Mouse (Mus musculus): ENCODE measurements around the gene Iqcn. TPM values are rescaled to one million over a fixed set of nuclear protein-coding genes. Genes with fewer than 3 reads are reported as not detected.

Gene Iqcn
- total RNA-seq, 2 experiments from 2014 or later = 0.05 to 0.12 TPM

DNA sequence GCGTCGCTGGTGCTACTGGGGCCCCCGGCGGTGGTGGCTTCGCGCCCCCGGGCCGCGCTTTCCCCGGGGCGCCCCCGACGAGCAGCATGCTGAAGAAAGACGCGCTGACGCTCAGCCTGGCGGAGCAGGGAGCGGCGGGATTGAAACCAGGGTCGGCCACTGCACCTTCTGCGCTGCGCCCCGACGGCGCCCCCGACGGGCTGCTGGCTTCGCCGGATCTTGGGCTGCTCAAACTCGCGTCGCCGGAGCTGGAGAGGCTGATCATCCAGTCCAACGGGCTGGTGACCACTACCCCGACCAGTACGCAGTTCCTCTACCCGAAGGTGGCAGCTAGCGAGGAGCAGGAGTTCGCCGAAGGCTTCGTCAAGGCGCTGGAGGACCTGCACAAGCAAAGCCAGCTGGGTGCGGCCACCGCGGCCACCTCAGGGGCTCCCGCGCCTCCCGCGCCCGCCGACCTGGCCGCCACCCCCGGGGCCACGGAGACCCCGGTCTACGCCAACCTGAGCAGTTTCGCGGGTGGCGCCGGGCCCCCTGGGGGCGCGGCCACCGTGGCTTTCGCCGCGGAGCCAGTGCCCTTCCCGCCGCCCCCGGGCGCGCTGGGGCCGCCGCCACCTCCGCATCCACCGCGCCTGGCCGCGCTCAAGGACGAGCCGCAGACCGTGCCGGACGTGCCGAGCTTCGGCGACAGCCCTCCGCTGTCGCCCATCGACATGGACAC, 4.0 kb upstream of the Iqcn start:
- peak in 1 of 2 experiments; percentile 52 for DNase-seq (ENCODE audit: extremely low spot score in 1 of 2, low spot score in 1 of 2)

- DNase-seq (ENCODE audit: extremely low spot score in 1 of 2, low spot score in 1 of 2) = peak; percentile 69 to 76
These were observed 3.3 kb upstream of the Iqcn start for GRCm38 (mm10) chr8:70699834-70700554.

DNA sequence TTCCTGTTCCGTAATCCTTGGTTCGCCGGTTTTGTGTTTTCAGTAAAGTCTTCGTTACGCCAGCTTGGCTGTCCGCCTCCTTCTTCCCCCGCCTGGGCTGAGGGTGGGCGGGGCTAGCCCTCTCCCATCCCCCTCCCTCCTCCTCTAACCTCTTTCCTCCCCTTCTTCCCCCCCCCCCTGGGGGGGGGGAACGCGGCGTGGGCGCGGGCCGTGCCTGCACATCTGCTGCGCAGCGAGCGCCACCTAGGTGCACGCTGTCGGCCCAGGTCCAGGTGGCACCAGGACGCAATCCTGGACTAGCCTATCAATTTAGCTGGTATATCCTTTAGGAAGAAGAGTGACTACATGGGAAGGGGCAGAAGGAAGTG, 2.7 kb upstream of the Iqcn start:
- DNase-seq (ENCODE audit: extremely low spot score in 1 of 2, low spot score in 1 of 2) = peak; percentile 68 to 70

- DNase-seq (ENCODE audit: extremely low spot score in 1 of 2, low spot score in 1 of 2) = no peak
These were observed 1.9 kb upstream of the Iqcn start for GRCm38 (mm10) chr8:70701048-70701981.

DNA sequence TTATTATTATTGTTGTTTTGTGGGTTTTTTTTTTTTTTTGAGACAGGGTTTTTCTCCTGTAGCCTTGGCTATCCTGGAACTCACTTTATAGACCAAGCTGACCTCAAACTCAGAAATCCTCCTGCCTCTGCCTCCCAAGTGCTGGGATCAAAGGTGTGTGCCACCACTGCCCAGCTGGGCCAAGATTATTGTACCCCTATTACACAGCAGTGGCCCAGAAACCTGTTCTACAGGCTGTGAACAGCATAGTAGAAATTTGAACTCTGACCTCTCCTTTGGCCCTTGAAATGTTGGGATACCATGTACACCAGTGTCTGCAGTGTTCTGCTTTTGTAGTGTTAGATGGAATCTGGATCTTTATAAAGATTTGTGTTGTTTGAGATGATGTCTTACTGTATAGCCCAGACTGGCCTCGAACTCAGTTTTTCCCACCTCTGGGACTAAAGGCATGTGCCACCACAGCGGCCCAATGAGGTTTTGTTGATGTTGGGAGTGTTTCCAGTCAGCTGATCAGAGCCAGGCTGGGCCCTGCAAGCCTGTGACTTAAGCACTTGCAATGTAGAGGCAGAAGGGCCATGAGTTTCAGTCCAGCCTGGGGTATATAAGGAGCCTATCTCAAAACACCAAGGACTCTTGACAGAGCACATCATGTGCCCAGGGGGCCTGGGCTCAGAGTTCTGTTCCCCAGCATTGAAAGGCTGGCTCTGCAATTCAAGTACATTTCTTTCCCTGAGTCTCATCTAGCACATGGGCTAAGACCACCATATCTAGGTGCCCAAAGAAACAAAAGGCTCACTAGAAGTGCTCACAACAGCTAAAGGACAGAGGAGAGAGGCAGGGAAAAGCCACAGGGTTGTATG, 1.0 kb upstream of the Iqcn start:
- DNase-seq (ENCODE audit: extremely low spot score in 1 of 2, low spot score in 1 of 2) = no peak

GRCm38 (mm10) chr8:70702842-70703182, 445 bp upstream of the Iqcn start:
- peak in 1 of 2 experiments; percentile 30 for DNase-seq (ENCODE audit: extremely low spot score in 1 of 2, low spot score in 1 of 2)

DNA sequence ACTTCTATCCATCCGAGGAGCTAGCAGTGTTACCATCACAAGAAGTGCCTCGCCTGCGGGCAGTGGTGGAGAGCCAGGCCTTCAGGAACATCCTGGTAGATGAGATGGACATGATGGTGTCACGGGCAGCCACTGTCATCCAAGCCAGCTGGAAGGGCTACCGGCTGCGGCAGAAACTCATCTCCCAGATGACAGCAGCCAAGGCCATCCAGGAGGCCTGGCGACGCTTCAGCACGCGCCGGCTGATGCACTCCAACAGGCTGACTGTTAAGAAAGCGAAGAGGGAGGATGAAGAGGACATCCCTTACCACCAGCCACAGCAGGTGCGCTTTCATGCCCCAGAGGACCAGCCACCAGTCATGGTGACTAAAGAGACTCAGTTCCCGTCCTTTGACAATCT, 5.0 kb downstream of the Iqcn start:
- no peak for DNase-seq (ENCODE audit: extremely low spot score in 1 of 2, low spot score in 1 of 2)

DNA sequence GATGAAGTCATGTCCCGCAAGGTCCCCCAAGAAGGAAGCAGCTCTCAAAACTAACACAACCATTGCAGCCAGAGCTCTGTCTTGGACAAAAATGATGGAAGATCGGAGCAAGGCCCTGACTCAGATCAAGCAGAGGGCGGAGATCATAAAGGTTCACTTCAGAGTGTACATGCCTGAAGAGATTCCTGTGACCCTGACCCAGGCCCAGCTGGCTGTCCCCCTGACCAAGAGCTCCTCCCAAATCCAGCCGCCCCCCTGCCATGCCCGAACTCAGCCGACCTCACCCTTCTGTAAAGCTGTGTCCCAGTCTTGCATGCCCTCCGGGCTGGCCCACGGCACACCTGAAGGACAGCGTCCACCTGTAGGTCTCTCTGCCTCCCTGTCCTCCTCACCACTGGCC, 6.5 kb downstream of the Iqcn start:
- no peak for DNase-seq (ENCODE audit: extremely low spot score in 1 of 2, low spot score in 1 of 2)

GRCm38 (mm10) chr8:70710296-70710695, 7.0 kb downstream of the Iqcn start:
- DNase-seq (ENCODE audit: extremely low spot score in 1 of 2, low spot score in 1 of 2) = no peak

DNA sequence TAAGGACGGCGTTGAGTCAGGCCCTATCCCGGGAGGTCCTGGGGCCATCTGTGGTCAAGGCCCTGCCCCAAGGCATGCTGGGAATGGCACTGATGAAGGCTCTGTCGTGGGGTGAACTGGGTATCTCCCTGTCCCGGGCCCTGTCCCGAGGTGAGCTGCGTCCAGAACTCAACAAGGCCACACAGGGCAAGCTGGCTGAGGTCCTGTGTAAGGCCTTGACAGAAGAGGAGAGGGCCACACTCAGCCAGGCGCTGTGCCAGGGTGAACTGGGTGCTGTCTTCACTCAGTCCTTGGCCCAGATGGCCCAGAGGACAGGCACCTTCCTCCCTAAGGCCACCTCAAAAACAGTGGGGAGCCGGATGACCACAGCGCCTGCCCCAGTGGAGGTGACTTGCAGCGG, 7.8 kb downstream of the Iqcn start:
- no peak for DNase-seq (ENCODE audit: extremely low spot score in 1 of 2, low spot score in 1 of 2)

DNA sequence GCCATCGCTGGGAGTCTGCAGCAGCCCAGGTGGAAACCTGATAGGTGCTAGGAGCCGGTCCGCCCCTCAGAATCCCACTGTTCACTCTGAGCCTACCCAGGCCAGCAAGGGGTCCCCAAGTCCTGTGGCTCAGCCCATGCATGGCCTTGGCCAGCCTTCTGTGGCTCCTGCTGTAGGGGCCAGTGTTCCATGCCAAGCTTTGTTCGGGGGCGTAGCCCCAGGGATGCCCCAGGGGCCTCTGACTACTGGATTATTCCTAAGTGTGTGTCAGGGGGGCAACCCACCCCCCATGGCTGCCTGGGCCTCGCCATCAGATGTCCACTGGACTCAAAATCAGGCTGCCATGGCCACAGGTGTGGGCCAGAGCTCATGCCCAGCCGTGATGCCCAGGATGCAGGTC, 10.7 kb downstream of the Iqcn start:
- no peak for DNase-seq (ENCODE audit: extremely low spot score in 1 of 2, low spot score in 1 of 2)

DNA sequence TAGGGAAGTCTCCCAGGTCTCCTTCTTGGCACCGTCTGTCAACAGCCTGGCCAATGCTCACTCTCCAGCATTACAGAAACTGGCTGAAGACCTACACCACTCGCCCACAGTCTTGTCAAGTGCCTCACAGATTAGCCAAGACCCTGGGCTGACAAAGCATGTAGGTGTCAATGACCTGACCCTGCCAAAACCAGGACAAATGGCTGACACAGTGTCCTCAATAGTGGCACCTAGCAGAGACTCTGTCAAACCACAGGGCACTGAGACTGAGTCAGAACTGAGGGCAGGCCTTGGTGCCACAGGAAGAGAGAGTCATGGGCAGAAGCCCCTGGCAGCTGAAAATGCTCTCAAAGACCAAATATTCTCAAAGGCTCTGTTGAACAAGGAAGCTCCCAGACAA, 11.8 kb downstream of the Iqcn start:
- DNase-seq (ENCODE audit: extremely low spot score in 1 of 2, low spot score in 1 of 2) = no peak

DNA sequence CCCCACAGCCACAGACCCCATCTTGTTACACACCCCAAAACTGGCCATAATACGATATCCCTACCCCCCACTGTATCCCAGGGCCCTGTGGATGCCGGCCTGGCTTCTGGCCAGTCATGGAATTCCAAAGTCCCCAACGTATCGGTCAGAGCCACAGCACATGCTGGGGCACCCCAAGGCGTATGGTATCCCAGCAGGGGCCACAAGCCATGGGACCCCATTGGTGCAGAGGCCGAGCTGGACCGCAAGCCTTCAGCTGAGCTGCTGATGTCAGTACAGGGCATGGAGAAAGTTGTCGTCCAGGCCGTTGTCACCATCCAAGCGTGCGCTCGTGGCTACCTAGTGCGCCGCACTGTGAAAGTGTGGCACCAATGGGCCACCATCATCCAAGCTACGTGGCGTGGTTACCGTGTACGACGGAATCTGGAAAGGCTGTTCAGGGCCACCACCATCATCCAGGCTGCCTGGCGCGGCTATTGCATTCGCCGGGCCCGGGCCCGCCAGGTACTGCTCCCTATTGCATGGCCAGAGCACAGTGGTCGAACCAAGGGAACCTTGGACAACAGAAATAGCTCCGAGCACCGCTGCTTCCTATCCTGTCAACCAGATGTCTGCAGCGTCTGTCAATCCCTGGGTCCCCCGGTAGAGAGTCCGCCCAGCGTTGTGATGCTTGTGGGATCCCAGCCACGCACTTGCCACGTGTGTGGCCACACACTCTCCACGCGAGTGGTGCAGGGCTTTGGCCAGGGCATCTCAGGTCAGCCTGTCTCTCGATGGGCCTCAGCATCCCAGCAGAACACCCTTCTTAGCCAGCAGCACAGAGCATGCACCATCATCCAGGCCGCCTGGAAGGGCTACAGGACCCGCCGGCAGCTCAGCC, 13.5 kb downstream of the Iqcn start:
- DNase-seq (ENCODE audit: extremely low spot score in 1 of 2, low spot score in 1 of 2) = no peak

DNA sequence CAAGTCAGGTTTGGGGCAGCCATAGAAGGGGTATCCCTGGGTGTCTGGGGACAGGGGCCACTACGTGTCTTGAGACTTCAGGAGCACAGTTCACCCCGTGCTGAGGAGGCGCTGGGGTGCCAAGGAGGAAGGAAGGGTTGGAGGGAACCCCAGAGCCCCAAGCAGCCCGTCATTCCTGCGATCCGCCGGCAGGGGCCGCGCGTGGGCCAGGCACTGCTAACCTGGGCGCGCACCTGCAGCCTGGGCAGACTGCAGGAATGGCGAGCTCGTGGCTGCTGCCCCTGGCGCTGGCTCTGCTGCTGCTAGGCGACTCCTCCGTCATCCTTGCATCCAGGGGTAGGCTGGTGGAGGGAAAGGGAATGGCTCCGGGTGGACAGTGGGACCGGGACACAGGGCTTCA, 15.0 kb downstream of the Iqcn start, which contains the start of gene Gm3336:
Gene Gm3336 (plus strand): TSS at position 247 of the 400 bp plus-strand sequence.
- DNase-seq (ENCODE audit: extremely low spot score in 1 of 2, low spot score in 1 of 2) = peak in 1 of 2 experiments; percentile 67

- no peak for DNase-seq (ENCODE audit: extremely low spot score in 1 of 2, low spot score in 1 of 2)
These were observed 16.6 kb downstream of the Iqcn start for GRCm38 (mm10) chr8:70719796-70720270.

DNA sequence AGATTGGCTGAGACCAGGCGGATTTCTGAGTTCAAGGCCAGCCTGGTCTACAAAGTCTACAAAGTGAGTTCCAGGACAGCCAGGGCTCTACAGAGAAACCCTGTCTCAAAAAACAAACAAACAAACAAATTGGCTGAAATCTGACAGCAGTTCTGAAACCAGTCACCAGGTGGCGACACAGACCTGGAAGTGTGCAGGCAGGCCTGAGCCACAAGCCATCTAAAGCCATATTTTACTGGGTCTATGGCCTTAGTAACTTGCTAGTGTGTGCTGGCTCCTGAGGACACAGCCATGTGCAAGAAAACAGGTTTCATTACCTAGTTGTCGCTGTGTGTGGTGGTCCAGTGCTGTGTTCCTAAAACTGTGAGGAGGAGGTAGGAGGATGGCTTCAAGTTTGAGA, 17.5 kb downstream of the Iqcn start:
- peak; percentile 76 to 96 for DNase-seq (ENCODE audit: extremely low spot score in 1 of 2, low spot score in 1 of 2)

DNA sequence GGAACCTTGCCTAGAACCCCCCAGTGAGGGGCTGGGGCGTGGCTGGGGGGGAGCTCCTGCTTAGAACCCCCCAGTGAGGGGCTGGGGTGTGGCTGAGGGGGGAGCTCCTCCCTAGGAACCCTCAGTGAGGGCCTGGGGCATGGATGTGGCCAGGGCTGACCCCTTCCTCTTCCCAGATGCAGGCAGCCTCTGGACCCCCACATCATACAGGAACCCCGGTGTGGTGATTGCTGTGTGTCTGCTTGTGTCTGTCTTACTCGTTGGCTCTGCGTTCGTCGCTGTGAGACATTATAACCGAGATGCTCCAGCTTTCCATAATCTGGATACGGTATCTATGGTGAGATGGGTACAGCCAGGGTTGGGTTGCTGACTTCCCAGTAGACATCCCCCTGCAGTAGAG, 18.3 kb downstream of the Iqcn start:
- no peak for DNase-seq (ENCODE audit: extremely low spot score in 1 of 2, low spot score in 1 of 2)

DNA sequence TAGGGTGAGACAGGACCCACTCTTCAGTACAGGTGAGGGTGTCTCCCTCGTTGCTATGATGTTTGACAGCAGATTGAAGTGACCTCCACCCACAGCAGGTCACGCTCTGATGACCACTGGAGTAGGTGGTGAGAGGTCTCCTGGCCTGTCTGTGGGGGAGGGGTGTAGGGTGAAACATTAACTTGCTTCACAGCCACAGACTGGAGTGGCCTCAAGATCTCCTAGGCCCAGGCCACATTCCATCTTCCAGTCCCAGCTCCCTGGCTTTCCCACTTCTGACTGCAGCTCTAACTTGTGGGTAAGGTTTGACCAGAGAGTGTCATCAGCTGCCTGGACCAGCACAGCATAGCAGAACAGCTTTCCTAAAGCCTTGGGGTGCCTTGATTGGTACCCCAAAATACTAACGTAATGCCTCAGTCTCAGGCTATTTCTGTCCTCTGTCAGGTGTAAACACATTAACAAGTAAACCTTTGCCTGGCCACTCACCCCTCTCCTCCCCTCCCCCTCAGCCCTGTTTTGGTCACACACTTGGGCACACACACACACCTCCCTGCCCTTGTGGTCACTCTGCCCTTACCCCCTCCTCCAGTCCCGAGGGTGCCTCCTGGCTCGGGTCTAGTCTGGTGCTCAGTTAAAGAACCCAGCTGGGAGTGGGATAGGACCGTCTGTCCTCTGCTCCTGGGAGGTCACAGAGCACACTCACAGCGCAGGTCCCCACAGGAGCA, 20.4 kb downstream of the Iqcn start, which contains the start of gene Pde4c:
Gene Pde4c (plus strand): TSS at position 235 of the 725 bp plus-strand sequence.
- no peak for DNase-seq (ENCODE audit: extremely low spot score in 1 of 2, low spot score in 1 of 2)

All from layer of hippocampus, postnatal 25 days (tissue).